Mouse (Mus musculus) cerebellum, adult 2 months (tissue): ENCODE measurements around the gene Catip.

Experiments used
- CTCF ChIP-seq: fragments of 200-500 bp; IDR thresholded peaks from 2 replicates; pipeline ENCODE4 v1.5.1; 2011; ENCODE audit warnings: low read depth, mild to moderate bottlenecking, control low read depth, low read length, moderate library complexity, borderline replicate concordance; ENCODE audit not compliant: insufficient read depth
- POLR2A ChIP-seq: fragments of 200-500 bp; IDR thresholded peaks from 2 replicates; pipeline ENCODE4 v1.6.1; 2011; ENCODE audit warnings: low read length, control low read depth, borderline replicate concordance; ENCODE audit not compliant: insufficient read depth

DNA sequence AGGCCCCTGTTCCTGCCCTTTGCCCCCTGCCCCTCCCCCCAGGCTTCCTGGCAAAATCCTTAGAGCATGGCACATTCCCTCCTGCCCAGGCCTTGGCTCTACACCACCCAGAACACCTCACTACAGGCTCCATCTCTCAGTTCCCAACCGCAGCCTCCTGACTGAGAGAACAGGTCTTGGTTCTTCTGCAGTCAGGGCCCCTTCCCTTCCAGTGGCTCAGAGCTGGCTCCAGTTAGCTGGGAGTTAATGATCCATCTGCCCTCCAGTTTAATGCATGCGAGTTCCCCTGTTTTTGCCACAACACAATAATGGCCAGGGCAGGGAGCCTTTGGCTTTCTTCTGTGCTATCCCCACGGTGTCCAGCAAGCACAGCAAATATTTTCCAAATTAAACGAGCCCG is 18.7 kb upstream of the Catip start:
- TF ChIP-seq POLR2A (no peak), CTCF (no peak)
